Mouse (Mus musculus) small intestine, adult 2 months (tissue): ENCODE data around the gene Ttll4. TPM values are rescaled to one million over a fixed set of nuclear protein-coding genes. Genes with fewer than 3 reads are reported as not detected.

ENCODE experiments used
- H3K27ac ChIP-seq: fragments of 200-500 bp; 2 replicates; pipeline ENCODE4 v1.5.1; 2012; ENCODE audit warnings: low read depth, low read length, control low read depth, inconsistent platforms; ENCODE audit not compliant: insufficient read depth
- H3K27me3 ChIP-seq: fragments of 200-500 bp; 2 replicates; pipeline ENCODE4 v1.6.1; 2012; ENCODE audit warnings: mild to moderate bottlenecking, moderate library complexity, low read length, inconsistent platforms; ENCODE audit not compliant: control insufficient read depth, insufficient read depth
- H3K36me3 ChIP-seq: fragments of 200-500 bp; 2 replicates; pipeline ENCODE4 v1.6.1; 2012; ENCODE audit warnings: mild to moderate bottlenecking, low read length, control low read depth, inconsistent platforms; ENCODE audit not compliant: control insufficient read depth, insufficient read depth
- H3K4me1 ChIP-seq: fragments of 200-500 bp; 2 replicates; pipeline ENCODE4 v1.6.1; 2012; ENCODE audit warnings: low read length, inconsistent platforms, mixed read lengths; ENCODE audit not compliant: control insufficient read depth, insufficient read depth, insufficient read length
- H3K4me3 ChIP-seq: fragments of 200-500 bp; 2 replicates; pipeline ENCODE4 v1.5.1; 2012; ENCODE audit warnings: low read depth, mild to moderate bottlenecking, control low read depth, inconsistent platforms, low read length, moderate library complexity
- CTCF ChIP-seq: fragments of 200-500 bp; IDR thresholded peaks from 2 replicates; pipeline ENCODE4 v1.5.1; 2012; ENCODE audit warnings: low read depth, mild to moderate bottlenecking, control low read depth, inconsistent platforms, low read length, moderate library complexity, mixed read lengths; ENCODE audit not compliant: insufficient replicate concordance, insufficient read length; ENCODE audit errors: extremely low read depth
- POLR2A ChIP-seq: fragments of 200-500 bp; IDR thresholded peaks from 2 replicates; pipeline ENCODE4 v1.6.1; 2012; ENCODE audit warnings: low read depth, mild to moderate bottlenecking, control low read depth, inconsistent platforms, low read length, moderate library complexity
- WGBS: fragments of 180-500 bp; shearing (Covaris S2); methylation state at CpG from one replicate; pipeline ENCODE4 v1.1.7; 2018; 5-methylcytosine and 5-hydroxymethylcytosine counted together
- polyA plus RNA-seq: library from polyadenylated mRNA; depleted of rRNA; stranded (reverse); fragments of >200 nt; gene quantifications from 2 replicates; pipeline ENCODE4 v1.2.3, GENCODE M21; 2012

Gene Ttll4
- polyA plus RNA-seq, 1 experiment = 8.4 TPM

- Histone ChIP-seq H3K4me3 (no peak overlapping the region), H3K27me3 (no peaks in the 10 kb centered on the region), H3K4me1 (no peaks in the 10 kb centered on the region), H3K36me3 (peaks cover 13% of the 10 kb centered on the region), H3K27ac (no peak overlapping the region)
- 81% methylated on average over 12 of the region's 12 CpGs for WGBS
- TF ChIP-seq CTCF (no peak), POLR2A (no peak)
Observed at GRCm38 (mm10) chr1:74736977-74737376, 75.4 kb downstream of the Ttll4 start.

GRCm38 (mm10) chr1:74737500-74737899 lies 76.0 kb downstream of the Ttll4 start:
- WGBS = 86% methylated on average over 7 of the region's 7 CpGs
- Histone ChIP-seq H3K4me3 (no peak overlapping the region), H3K27me3 (no peaks in the 10 kb centered on the region), H3K36me3 (peaks cover 13% of the 10 kb centered on the region), H3K27ac (no peak overlapping the region), H3K4me1 (no peaks in the 10 kb centered on the region)
- TF ChIP-seq CTCF (no peak), POLR2A (no peak)

DNA sequence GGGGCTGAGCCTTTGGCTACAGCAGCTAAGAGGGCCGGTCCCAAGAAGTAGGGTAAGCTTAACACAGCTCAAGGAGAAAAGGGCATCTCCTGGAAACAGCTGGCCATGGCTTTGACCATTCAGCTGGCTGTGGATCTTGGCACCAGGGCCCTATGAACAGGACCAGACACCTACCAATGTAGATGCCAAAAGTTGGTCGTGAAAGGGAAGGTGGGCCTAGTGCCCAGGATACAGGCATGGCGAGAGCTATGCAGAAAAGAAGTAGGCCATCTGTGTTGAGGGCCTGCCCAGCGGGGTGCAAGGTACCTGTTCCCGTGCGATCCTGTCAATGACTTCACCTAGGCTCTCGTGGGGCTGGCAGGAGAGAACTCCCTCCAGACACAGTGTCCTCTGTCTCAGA lies 79.3 kb downstream of the Ttll4 start:
- WGBS = 88% methylated on average over 7 of the region's 7 CpGs
- H3K27ac ChIP-seq = no peak overlapping the region
- TF ChIP-seq POLR2A (no peak), CTCF (no peak)

GRCm38 (mm10) chr1:74747335-74747734 lies 85.8 kb downstream of the Ttll4 start:
- Histone ChIP-seq H3K4me3 (no peak overlapping the region), H3K36me3 (no peaks in the 10 kb centered on the region), H3K27me3 (no peaks in the 10 kb centered on the region), H3K4me1 (peaks cover 20% of the 10 kb centered on the region), H3K27ac (no peak overlapping the region)
- no peak for TF ChIP-seq POLR2A
- TF ChIP-seq CTCF = no peak
- 61% methylated on average over 5 of the region's 5 CpGs for WGBS

More for the DNA sequence above, 79.3 kb downstream of the Ttll4 start:
- H3K4me3 ChIP-seq = no peak overlapping the region
- no peaks in the 10 kb centered on the region for H3K4me1 ChIP-seq
- peaks cover 10% of the 10 kb centered on the region for H3K36me3 ChIP-seq
- no peaks in the 10 kb centered on the region for H3K27me3 ChIP-seq

GRCm38 (mm10) chr1:74748643-74749271 lies 87.2 kb downstream of the Ttll4 start, which contains the start of gene Prkag3:
Prkag3 (minus strand) TSS chr1:74749221.
- Histone ChIP-seq H3K27ac (no peak within 1 kb of the TSS), H3K36me3 (no peaks in the 10 kb centered on the region), H3K4me3 (peak within 1 kb of the TSS; percentile 46), H3K4me1 (peaks cover 27% of the 10 kb centered on the region), H3K27me3 (no peaks in the 10 kb centered on the region)
- TF ChIP-seq POLR2A (no peak), CTCF (peak; percentile 67; the same call in 1 of the 2 replicates)
- 14% methylated on average over 30 of the region's 30 CpGs for WGBS

DNA sequence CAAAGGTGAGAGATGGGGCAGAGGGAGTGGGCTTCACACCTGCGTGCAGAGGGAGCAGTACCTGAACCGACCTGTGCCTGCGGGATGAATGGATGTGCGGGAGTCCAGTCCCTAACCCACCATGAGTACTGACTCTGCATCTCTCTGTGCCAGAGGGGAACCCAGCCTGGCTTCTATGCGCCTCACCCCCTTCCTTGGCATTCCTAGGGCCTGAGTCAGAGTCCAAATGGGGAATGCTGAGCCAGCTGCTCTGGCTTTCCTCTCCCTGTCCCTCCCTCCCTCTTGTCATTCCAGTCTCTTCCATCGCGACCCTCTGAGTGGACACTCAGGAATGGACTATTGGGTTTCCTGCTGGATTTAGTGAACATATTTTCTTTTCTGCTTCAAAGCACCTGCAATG lies 87.8 kb downstream of the Ttll4 start:
- Histone ChIP-seq H3K36me3 (no peaks in the 10 kb centered on the region), H3K27ac (no peak overlapping the region), H3K27me3 (no peaks in the 10 kb centered on the region), H3K4me1 (peaks cover 32% of the 10 kb centered on the region), H3K4me3 (no peak overlapping the region)
- WGBS = 53% methylated on average over 7 of the region's 7 CpGs
- TF ChIP-seq CTCF (no peak), POLR2A (no peak)

DNA sequence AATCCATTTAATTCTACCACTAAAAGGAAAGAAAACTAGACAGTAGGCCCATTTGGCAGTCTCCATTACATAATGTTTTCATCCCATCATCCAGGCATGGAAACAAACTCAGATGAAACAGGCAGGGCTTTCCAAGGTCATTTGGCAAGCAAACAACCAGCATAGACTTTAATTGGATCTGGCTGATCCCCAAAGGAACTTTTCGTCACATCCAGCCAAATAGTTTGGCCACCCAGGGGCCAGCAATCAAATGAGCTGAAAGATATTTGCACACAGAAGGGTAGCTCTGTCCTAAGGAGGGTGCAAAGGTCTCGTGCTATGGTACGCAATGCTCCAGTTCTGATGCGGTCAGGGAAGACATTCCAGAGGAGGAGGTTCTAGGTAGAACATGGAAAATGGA lies 89.1 kb downstream of the Ttll4 start:
- 25% methylated on average over 4 of the region's 4 CpGs for WGBS
- Histone ChIP-seq H3K4me3 (no peak overlapping the region), H3K36me3 (no peaks in the 10 kb centered on the region), H3K4me1 (peaks cover 36% of the 10 kb centered on the region), H3K27me3 (no peaks in the 10 kb centered on the region), H3K27ac (peak overlapping the region; percentile 70)
- TF ChIP-seq POLR2A (no peak), CTCF (no peak)
